Mouse (Mus musculus) forelimb bud, embryonic 11.5 days (tissue): ENCODE data around the gene Pth.

Experiments used
- DNase-seq: peaks from one replicate; pipeline ENCODE4 v3.0.0-alpha.2; 2012; ENCODE audit warnings: low read depth, low spot score

Gene Pth

GRCm38 (mm10) chr7:113388470-113388869 lies at the start of gene Pth:
Pth (minus strand) TSS chr7:113388570.
- no peak for DNase-seq

- no peak for DNase-seq
These were observed 47.9 kb upstream of the Pth start for GRCm38 (mm10) chr7:113436312-113436711.

- DNase-seq, result peak; percentile 37
These were observed 45.9 kb upstream of the Pth start for GRCm38 (mm10) chr7:113434286-113434685.

- DNase-seq, result no peak
These were observed 45.1 kb upstream of the Pth start for GRCm38 (mm10) chr7:113433451-113433850.

GRCm38 (mm10) chr7:113432891-113433290 lies 44.5 kb upstream of the Pth start:
- DNase-seq, result no peak

GRCm38 (mm10) chr7:113420771-113421170 lies 32.4 kb upstream of the Pth start:
- no peak for DNase-seq

- DNase-seq, result no peak
These were observed 30.9 kb upstream of the Pth start for GRCm38 (mm10) chr7:113419070-113419782.

GRCm38 (mm10) chr7:113416536-113416935 lies 28.2 kb upstream of the Pth start:
- DNase-seq, result no peak

GRCm38 (mm10) chr7:113415256-113415655 lies 26.9 kb upstream of the Pth start:
- no peak for DNase-seq

GRCm38 (mm10) chr7:113408712-113409111 lies 20.3 kb upstream of the Pth start:
- DNase-seq, result no peak

- no peak for DNase-seq
These were observed 9.7 kb upstream of the Pth start for GRCm38 (mm10) chr7:113398083-113398482.

GRCm38 (mm10) chr7:113396661-113397060 lies 8.3 kb upstream of the Pth start:
- no peak for DNase-seq

GRCm38 (mm10) chr7:113391619-113392018 lies 3.2 kb upstream of the Pth start:
- no peak for DNase-seq

- peak; percentile 81 for DNase-seq
These were observed 10.3 kb downstream of the Pth start for GRCm38 (mm10) chr7:113377875-113378658.

- no peak for DNase-seq
These were observed 15.7 kb downstream of the Pth start for GRCm38 (mm10) chr7:113372682-113373081.

- DNase-seq, result peak; percentile 66
These were observed 18.6 kb downstream of the Pth start for GRCm38 (mm10) chr7:113369620-113370340.

GRCm38 (mm10) chr7:113368746-113369619 lies 19.4 kb downstream of the Pth start, which contains the start of gene Btbd10:
Btbd10 (minus strand) TSS chr7:113369392.
- DNase-seq, result peak; percentile 97

- DNase-seq, result no peak
These were observed 20.9 kb downstream of the Pth start for GRCm38 (mm10) chr7:113367440-113367839.

- no peak for DNase-seq
These were observed 39.3 kb downstream of the Pth start for GRCm38 (mm10) chr7:113349089-113349488.

GRCm38 (mm10) chr7:113347694-113348093 lies 40.7 kb downstream of the Pth start:
- DNase-seq, result no peak

- no peak for DNase-seq
These were observed 41.1 kb downstream of the Pth start for GRCm38 (mm10) chr7:113347271-113347670.
